Mouse (Mus musculus): ENCODE measurements around the gene Raf1. TPM values are rescaled to one million over a fixed set of nuclear protein-coding genes. Genes with fewer than 3 reads are reported as not detected.

The Raf1 gene
- polyA plus RNA-seq, 3 experiments from 2014 or later, result 52.6 to 72.0 (median 66.5) TPM

Other genes starting within 250 kb of the Raf1 start
- 10 to 100 TPM in 2 of 3 experiments, 1 to 10 TPM in 1; 9.1 to 17.4 (median 14.2) TPM for gene Tsen2, start 132.0 kb downstream of the Raf1 start, polyA plus RNA-seq (2017; shearing (Covaris generic))
- gene Mkrn2os, start 84.1 kb downstream of the Raf1 start, polyA plus RNA-seq (2017; shearing (Covaris generic)), result under 1 TPM in 2 of 3 experiments, not detected in 1; 0.48 to 0.52 TPM
- gene Mkrn2, start 74.7 kb downstream of the Raf1 start, polyA plus RNA-seq (2017; shearing (Covaris generic)), result 10 to 100 TPM; 35.2 to 43.6 (median 37.2) TPM
- not detected for gene Tmem40, start 85.8 kb upstream of the Raf1 start, polyA plus RNA-seq (2017; shearing (Covaris generic))
- gene Cand2, start 97.9 kb upstream of the Raf1 start, polyA plus RNA-seq (2017; shearing (Covaris generic)), result 1 to 10 TPM; 2.3 to 4.8 (median 3.7) TPM
- gene Rpl32, start 132.1 kb upstream of the Raf1 start, polyA plus RNA-seq (2017; shearing (Covaris generic)), result 1,000 to 10,000 TPM; 4,797 to 7,885 (median 7,790) TPM
- under 1 TPM in 2 of 3 experiments, not detected in 1; 0.31 to 0.47 TPM for gene Efcab12, start 161.8 kb upstream of the Raf1 start, polyA plus RNA-seq (2017; shearing (Covaris generic))
- 10 to 100 TPM in 1 of 3 experiments, 1 to 10 TPM in 2; 8.6 to 12.8 (median 8.9) TPM for gene Mbd4, start 176.7 kb upstream of the Raf1 start, polyA plus RNA-seq (2017; shearing (Covaris generic))
- 1 to 10 TPM; 1.3 to 2.0 (median 1.6) TPM for gene Ift122, start 176.8 kb upstream of the Raf1 start, polyA plus RNA-seq (2017; shearing (Covaris generic))